In genomic region chr1:151986024-151986778, GRCm38 (mm10) we compare ENCODE assay signal across 11 mouse cellular contexts.
DNase-seq lines count a peak whose midpoint lies in the region; ATAC-seq and TF ChIP-seq lines count a peak whose summit lies in the region.
"Had no signal": no experiment of that assay in that cellular context is flagged by ENCODE, and none has a peak within 500 bp of the region (broad histone marks: within the 10 kb centered on the region; RNA-seq: fewer than 3 reads in every experiment).

No protein-coding gene starts in this region.

- no peaks in the 10 kb centered on the region for H3K9me3 ChIP-seq in lung, embryonic 14.5 days (ENCODE audit: low read depth, low read length)
- H3K9me3 ChIP-seq: liver, embryonic 13.5 days; midbrain, embryonic 15.5 days had no signal

- no peak overlapping the region for H3K4me2 ChIP-seq in lung, embryonic 14.5 days
- H3K4me2 ChIP-seq: liver, embryonic 13.5 days; midbrain, embryonic 15.5 days had no signal

- no peak overlapping the region for H3K9ac ChIP-seq in lung, embryonic 14.5 days
- H3K9ac ChIP-seq: liver, embryonic 13.5 days; midbrain, embryonic 15.5 days had no signal

- no peak for DNase-seq in frontal cortex, postnatal 10 days (ENCODE audit: low spot score in 2 of 2)
- peak; percentile 29 for DNase-seq in lung, embryonic 14.5 days
- no peak for DNase-seq in lung, adult 2 months
- peak; percentile 31 to 44 for DNase-seq in heart, adult 9 months (ENCODE audit: low spot score in 2 of 2)
- DNase-seq in lung, postnatal 25 days (ENCODE audit: low spot score): peak; percentile 58
- DNase-seq: liver, embryonic 13.5 days; thymus, postnatal 14 days had no signal

- H3K27ac ChIP-seq in lung, embryonic 14.5 days (ENCODE audit: low read depth): no peak overlapping the region
- H3K27ac ChIP-seq: liver, embryonic 13.5 days; midbrain, embryonic 15.5 days had no signal

- H3K36me3 ChIP-seq in lung, embryonic 14.5 days (ENCODE audit: insufficient read depth): no peaks in the 10 kb centered on the region
- H3K36me3 ChIP-seq: liver, embryonic 13.5 days; midbrain, embryonic 15.5 days had no signal

- H3K27me3 ChIP-seq in lung, embryonic 14.5 days (ENCODE audit: insufficient read depth, low read length): no peaks in the 10 kb centered on the region
- H3K27me3 ChIP-seq: liver, embryonic 13.5 days; midbrain, embryonic 15.5 days had no signal

- no peak for TF ChIP-seq CTCF in lung, embryonic 14.5 days (IDR thresholded peaks at IDR 0.05; ENCODE audit: low read depth)
- TF ChIP-seq CTCF in lung, adult 2 months (IDR thresholded peaks at IDR 0.05; ENCODE audit: insufficient read depth, low read length): no peak

- H3K4me3 ChIP-seq in lung, embryonic 14.5 days (ENCODE audit: low read depth, low read length): no peak overlapping the region
- H3K4me3 ChIP-seq in lung, adult 2 months (replicated peaks; ENCODE audit: extremely low read depth, low read depth, low read length): no peak overlapping the region
- H3K4me3 ChIP-seq: liver, embryonic 13.5 days; midbrain, embryonic 15.5 days had no signal

- ATAC-seq in frontal cortex, adult (ENCODE audit: low TSS enrichment): peak; percentile 83
- peak; percentile 44; the same call in 1 of the 2 replicates for ATAC-seq in lung, embryonic 14.5 days (ENCODE audit: insufficient read depth)
- ATAC-seq in monocyte, adult 5-6 weeks (replicated peaks; ENCODE audit: insufficient number of reproducible peaks, low FRiP score, low TSS enrichment, poor library complexity, severe bottlenecking): no peak
- no peak for ATAC-seq in activated CD4-positive, CD25-positive, alpha-beta regulatory T cell, adult 4 months
- ATAC-seq: midbrain, embryonic 15.5 days had no signal

- WGBS in lung, embryonic 14.5 days: 52% methylated on average over 11 of the region's 11 CpGs
- 61% methylated on average over 11 of the region's 11 CpGs for WGBS in lung, adult 2 months

- no peaks in the 10 kb centered on the region for H3K4me1 ChIP-seq in lung, embryonic 14.5 days (ENCODE audit: insufficient read depth)
- no peaks in the 10 kb centered on the region; the same call in 1 of the 2 replicates for H3K4me1 ChIP-seq in lung, adult 2 months (ENCODE audit: control insufficient read depth, insufficient read depth, low read length)
- H3K4me1 ChIP-seq: liver, embryonic 13.5 days had no signal

- TF ChIP-seq POLR2A in lung, adult 2 months (IDR thresholded peaks at IDR 0.05; ENCODE audit: borderline replicate concordance, extremely low read depth, low read depth, low read length): no peak

Comparison
In these comparisons a context has a peak if more than half of its experiments do, and no peak if none do; other contexts are left out.
1. DNase-seq: peak in lung, embryonic 14.5 days (single experiment), heart, adult 9 months (2 of 2) and lung, postnatal 25 days (single experiment); none in frontal cortex, postnatal 10 days (0 of 2) and lung, adult 2 months (single experiment).
2. ATAC-seq: peak in frontal cortex, adult (single experiment) and lung, embryonic 14.5 days (single experiment); none in monocyte, adult 5-6 weeks (single experiment) and activated CD4-positive, CD25-positive, alpha-beta regulatory T cell, adult 4 months (single experiment).